Mouse (Mus musculus): ENCODE measurements around the gene Cirbp.

- TF ChIP-seq GATA1 (IDR thresholded peaks at IDR 0.05; ENCODE audit: borderline replicate concordance, low read length) (no peak), FLI1 (IDR thresholded peaks at IDR 0.05; ENCODE audit: low read length) (no peak)
These were observed 30.4 kb downstream of the Cirbp start for GRCm38 (mm10) chr10:80196167-80196566.
